Mouse (Mus musculus): ENCODE results near the gene Setd5. TPM values are rescaled to one million over a fixed set of nuclear protein-coding genes. Genes with fewer than 3 reads are reported as not detected.

Gene Setd5
- polyA plus RNA-seq, 1 experiment from 2014 or later, result 35.9 TPM

GRCm38 (mm10) chr6:113048371-113048770 lies 28.8 kb upstream of the Setd5 start:
- Histone ChIP-seq H3K4me2 (replicated peaks; ENCODE audit: low read depth) (no peak overlapping the region), H3K9ac (ENCODE audit: low read length) (no peak overlapping the region), H3K27ac (replicated peaks) (no peak overlapping the region), H3K27me3 (ENCODE audit: control insufficient read depth, insufficient read depth, low read length) (no peaks in the 10 kb centered on the region), H3K4me1 (replicated peaks; ENCODE audit: control insufficient read depth, insufficient read depth) (0 out of 2 replicates have a peak, but pooled peaks cover 3% of the 10 kb centered on the region), H3K36me3 (ENCODE audit: control insufficient read depth, insufficient read depth, low read length) (0 out of 2 replicates have a peak, but pooled peaks cover 2% of the 10 kb centered on the region), H3K4me3 (ENCODE audit: low read depth, low read length) (no peak overlapping the region), H3K9me3 (ENCODE audit: control insufficient read depth, low read length) (no peaks in the 10 kb centered on the region)
- no peak for DNase-seq (ENCODE audit: low spot score)
- TF ChIP-seq EP300 (optimal IDR thresholded peaks at IDR 0.05) (no peak), CTCF (IDR thresholded peaks at IDR 0.05; ENCODE audit: low read depth) (no peak)
- 91% methylated on average over 2 of the region's 2 CpGs for WGBS
- ATAC-seq (ENCODE audit: low FRiP score, low TSS enrichment), result no peak

GRCm38 (mm10) chr6:113049159-113049558 lies 28.0 kb upstream of the Setd5 start:
- Histone ChIP-seq H3K4me3 (ENCODE audit: low read depth, low read length) (no peak overlapping the region), H3K36me3 (ENCODE audit: control insufficient read depth, insufficient read depth, low read length) (0 out of 2 replicates have a peak, but pooled peaks cover 2% of the 10 kb centered on the region), H3K9me3 (ENCODE audit: control insufficient read depth, low read length) (no peaks in the 10 kb centered on the region), H3K4me2 (replicated peaks; ENCODE audit: low read depth) (no peak overlapping the region), H3K4me1 (replicated peaks; ENCODE audit: control insufficient read depth, insufficient read depth) (0 out of 2 replicates have a peak, but pooled peaks cover 3% of the 10 kb centered on the region), H3K27me3 (ENCODE audit: control insufficient read depth, insufficient read depth, low read length) (no peaks in the 10 kb centered on the region), H3K27ac (replicated peaks) (no peak overlapping the region), H3K9ac (ENCODE audit: low read length) (no peak overlapping the region)
- no peak for TF ChIP-seq CTCF (IDR thresholded peaks at IDR 0.05; ENCODE audit: low read depth)
- DNase-seq (ENCODE audit: low spot score) (no peak), ATAC-seq (ENCODE audit: low FRiP score, low TSS enrichment) (no peak)
- WGBS, result 86% methylated on average over 3 of the region's 3 CpGs

- 45% methylated on average over 3 of the region's 3 CpGs for WGBS
- DNase-seq (ENCODE audit: low spot score) (no peak), ATAC-seq (ENCODE audit: low FRiP score, low TSS enrichment) (no peak)
- TF ChIP-seq EP300 (optimal IDR thresholded peaks at IDR 0.05), result no peak
- H3K4me3 ChIP-seq (ENCODE audit: low read depth, low read length), result no peak overlapping the region
- H3K9me3 ChIP-seq (ENCODE audit: control insufficient read depth, low read length), result no peaks in the 10 kb centered on the region
- no peaks in the 10 kb centered on the region for H3K27me3 ChIP-seq (ENCODE audit: control insufficient read depth, insufficient read depth, low read length)
- H3K36me3 ChIP-seq (ENCODE audit: control insufficient read depth, insufficient read depth, low read length), result peaks cover 7% of the 10 kb centered on the region; the same call in 1 of the 2 replicates
- H3K4me1 ChIP-seq (replicated peaks; ENCODE audit: control insufficient read depth, insufficient read depth), result no peaks in the 10 kb centered on the region
- H3K27ac ChIP-seq (replicated peaks), result no peak overlapping the region; the same call in 1 of the 2 replicates
- H3K4me2 ChIP-seq (replicated peaks; ENCODE audit: low read depth), result no peak overlapping the region
- H3K9ac ChIP-seq (ENCODE audit: low read length), result no peak overlapping the region
Measured at GRCm38 (mm10) chr6:113052972-113053371, 24.2 kb upstream of the Setd5 start.

- no peak for TF ChIP-seq EP300 (optimal IDR thresholded peaks at IDR 0.05)
- no peak for TF ChIP-seq CTCF (IDR thresholded peaks at IDR 0.05; ENCODE audit: low read depth)
- Histone ChIP-seq H3K4me1 (replicated peaks; ENCODE audit: control insufficient read depth, insufficient read depth) (no peaks in the 10 kb centered on the region), H3K27ac (replicated peaks) (no peak overlapping the region), H3K27me3 (ENCODE audit: control insufficient read depth, insufficient read depth, low read length) (no peaks in the 10 kb centered on the region), H3K4me3 (ENCODE audit: low read depth, low read length) (no peak overlapping the region), H3K4me2 (replicated peaks; ENCODE audit: low read depth) (no peak overlapping the region), H3K9me3 (ENCODE audit: control insufficient read depth, low read length) (no peaks in the 10 kb centered on the region), H3K9ac (ENCODE audit: low read length) (no peak overlapping the region), H3K36me3 (ENCODE audit: control insufficient read depth, insufficient read depth, low read length) (peaks cover 11% of the 10 kb centered on the region; the same call in 1 of the 2 replicates)
- 74% methylated on average over 6 of the region's 6 CpGs for WGBS
- ATAC-seq (ENCODE audit: low FRiP score, low TSS enrichment) (no peak), DNase-seq (ENCODE audit: low spot score) (no peak)
Measured at GRCm38 (mm10) chr6:113054552-113055107, 22.5 kb upstream of the Setd5 start.

GRCm38 (mm10) chr6:113060892-113061563 lies 16.1 kb upstream of the Setd5 start:
- no peak overlapping the region for H3K4me3 ChIP-seq (ENCODE audit: low read depth, low read length)
- H3K36me3 ChIP-seq (ENCODE audit: control insufficient read depth, insufficient read depth, low read length), result peaks cover 11% of the 10 kb centered on the region; the same call in 1 of the 2 replicates
- ATAC-seq (ENCODE audit: low FRiP score, low TSS enrichment) (no peak), DNase-seq (ENCODE audit: low spot score) (no peak)
- no peak overlapping the region for H3K4me2 ChIP-seq (replicated peaks; ENCODE audit: low read depth)
- no peak for TF ChIP-seq EP300 (optimal IDR thresholded peaks at IDR 0.05)
- no peaks in the 10 kb centered on the region for H3K27me3 ChIP-seq (ENCODE audit: control insufficient read depth, insufficient read depth, low read length)
- whole genome bisulfite sequencing, result 59% methylated on average over 1 of the region's 1 CpGs
- H3K9me3 ChIP-seq (ENCODE audit: control insufficient read depth, low read length), result no peaks in the 10 kb centered on the region
- H3K4me1 ChIP-seq (replicated peaks; ENCODE audit: control insufficient read depth, insufficient read depth), result no peaks in the 10 kb centered on the region
- H3K27ac ChIP-seq (replicated peaks), result no peak overlapping the region
- no peak overlapping the region for H3K9ac ChIP-seq (ENCODE audit: low read length)

GRCm38 (mm10) chr6:113062253-113062652 lies 14.9 kb upstream of the Setd5 start:
- H3K36me3 ChIP-seq (ENCODE audit: control insufficient read depth, insufficient read depth, low read length), result peaks cover 13% of the 10 kb centered on the region; the same call in 1 of the 2 replicates
- 61% methylated on average over 3 of the region's 3 CpGs for WGBS
- no peak overlapping the region for H3K27ac ChIP-seq (replicated peaks)
- H3K9me3 ChIP-seq (ENCODE audit: control insufficient read depth, low read length), result no peaks in the 10 kb centered on the region
- ATAC-seq (ENCODE audit: low FRiP score, low TSS enrichment) (no peak), DNase-seq (ENCODE audit: low spot score) (no peak)
- TF ChIP-seq EP300 (optimal IDR thresholded peaks at IDR 0.05) (no peak), CTCF (IDR thresholded peaks at IDR 0.05; ENCODE audit: low read depth) (no peak)
- H3K4me2 ChIP-seq (replicated peaks; ENCODE audit: low read depth), result no peak overlapping the region
- no peaks in the 10 kb centered on the region for H3K4me1 ChIP-seq (replicated peaks; ENCODE audit: control insufficient read depth, insufficient read depth)
- no peak overlapping the region for H3K9ac ChIP-seq (ENCODE audit: low read length)
- H3K27me3 ChIP-seq (ENCODE audit: control insufficient read depth, insufficient read depth, low read length), result no peaks in the 10 kb centered on the region
- no peak overlapping the region for H3K4me3 ChIP-seq (ENCODE audit: low read depth, low read length)
